Mouse (Mus musculus) erythroblast, adult 5-6 weeks (primary cell): ENCODE results near the gene Dennd4a. TPM values are rescaled to one million over a fixed set of nuclear protein-coding genes. Genes with fewer than 3 reads are reported as not detected.
"Not testable (repeated sequence)": the region's sequence is repeated elsewhere in the genome, so short reads cannot be mapped to it uniquely, and the experiment has no call there.

ENCODE experiments used
- ATAC-seq: replicated peaks from 2 replicates; pipeline ENCODE4 v1.8.0; 2016; ENCODE audit warnings: moderate number of reproducible peaks, mild to moderate bottlenecking, moderate TSS enrichment, inconsistent platforms; ENCODE audit not compliant: poor library complexity, low FRiP score, severe bottlenecking
- total RNA-seq, 2 experiments: library from RNA; stranded (forward) in 1 of 2; stranded (reverse) in 1 of 2; fragments of 150-400 nt in 1 of 2; fragments of 200-764, 138-1000 nt in 1 of 2; gene quantifications; 2 replicates each; pipeline versions ENCODE4 v1.2.3 to v1.2.4; 2015 to 2017; ENCODE audit warnings: low replicate concordance in 2 of 2

Gene Dennd4a
- total RNA-seq, 2 experiments from 2014 or later, result 2,183 to 2,483 TPM

GRCm38 (mm10) chr9:64807061-64807808 lies 3.9 kb upstream of the Dennd4a start:
- no peak for ATAC-seq

DNA sequence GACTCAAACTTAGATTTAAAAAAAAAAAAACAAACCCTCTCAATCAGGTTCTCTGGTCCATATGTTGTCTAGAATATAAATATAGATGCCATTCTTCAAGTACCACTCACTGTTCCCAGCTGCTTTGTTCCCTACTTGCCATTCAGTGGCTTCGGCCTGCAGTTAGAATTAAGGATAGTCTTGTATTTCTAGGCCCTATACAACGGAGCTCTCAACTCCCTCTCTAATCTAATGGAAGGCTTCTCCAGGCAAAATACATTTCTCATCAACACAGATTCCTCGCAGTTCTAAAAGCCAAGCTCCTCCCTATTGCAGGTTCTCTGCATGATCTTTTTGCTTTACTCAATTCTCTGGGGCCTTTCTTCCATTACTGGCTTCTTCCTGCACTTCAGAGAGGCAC lies 1.3 kb upstream of the Dennd4a start:
- ATAC-seq, result no peak

GRCm38 (mm10) chr9:64811538-64812474 lies 666 bp downstream of the Dennd4a start:
- ATAC-seq, result peak; percentile 13

GRCm38 (mm10) chr9:64812475-64812860 lies 1.3 kb downstream of the Dennd4a start:
- ATAC-seq, result no peak

DNA sequence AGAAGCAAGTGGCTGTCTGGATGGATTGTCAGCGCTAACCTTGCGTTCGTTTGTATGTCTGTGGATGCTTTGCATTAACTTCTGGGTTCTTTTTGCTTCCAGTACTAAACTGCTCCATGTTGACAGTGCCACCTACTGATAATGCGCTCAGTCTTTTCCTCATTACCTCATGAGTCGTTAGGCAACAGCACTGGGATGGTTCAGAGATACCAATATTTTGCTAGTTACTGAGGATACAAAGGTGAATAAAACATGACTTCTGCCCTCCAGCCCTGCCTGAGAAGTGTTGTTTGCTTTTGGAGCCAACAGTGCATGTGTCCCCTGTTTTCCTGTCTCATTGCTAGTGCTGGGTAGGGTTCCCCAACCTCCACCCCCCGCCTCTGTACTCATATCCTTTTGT lies 3.1 kb downstream of the Dennd4a start:
- no peak for ATAC-seq

- ATAC-seq, result not testable (repeated sequence)
These were observed 8.5 kb downstream of the Dennd4a start for GRCm38 (mm10) chr9:64819686-64820085.

DNA sequence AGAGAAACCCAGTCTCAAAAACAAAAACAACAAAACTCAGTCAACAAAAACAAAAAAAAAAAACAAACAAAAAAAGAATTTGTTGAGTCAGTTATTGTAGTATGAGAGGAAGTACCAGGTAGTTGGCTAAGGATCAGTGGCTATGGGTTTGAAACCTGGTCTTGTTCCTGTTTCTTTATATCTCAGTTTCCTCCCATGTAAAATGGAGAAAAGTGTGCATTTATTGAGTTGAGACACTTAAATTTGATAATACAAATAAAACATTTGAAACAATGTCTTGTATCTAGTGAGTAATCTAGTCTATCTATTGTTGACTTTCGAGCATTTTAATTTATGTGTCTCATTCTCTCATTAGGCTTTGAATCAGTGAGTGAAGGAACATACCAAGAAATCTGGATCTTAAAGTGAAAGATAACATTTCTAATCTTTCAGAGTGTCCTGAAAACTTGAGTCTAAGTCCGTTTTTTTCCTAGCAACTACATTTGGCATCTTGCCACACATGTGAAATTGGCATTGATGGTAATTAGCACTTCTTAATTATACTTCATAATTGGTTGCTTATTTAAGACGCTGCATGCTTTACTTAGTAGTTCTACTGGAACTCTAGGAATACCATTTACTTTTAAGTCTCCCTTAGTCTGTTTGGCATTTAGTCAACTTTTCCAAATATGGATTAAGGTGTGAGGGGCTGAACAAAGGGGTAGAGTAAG lies 9.1 kb downstream of the Dennd4a start:
- ATAC-seq, result no peak

- ATAC-seq, result 0 out of 2 replicates have a peak, but pooled peaks have one; percentile 36
These were observed 11.1 kb downstream of the Dennd4a start for GRCm38 (mm10) chr9:64822235-64822634.

GRCm38 (mm10) chr9:64824389-64825008 lies 13.4 kb downstream of the Dennd4a start:
- no peak for ATAC-seq

DNA sequence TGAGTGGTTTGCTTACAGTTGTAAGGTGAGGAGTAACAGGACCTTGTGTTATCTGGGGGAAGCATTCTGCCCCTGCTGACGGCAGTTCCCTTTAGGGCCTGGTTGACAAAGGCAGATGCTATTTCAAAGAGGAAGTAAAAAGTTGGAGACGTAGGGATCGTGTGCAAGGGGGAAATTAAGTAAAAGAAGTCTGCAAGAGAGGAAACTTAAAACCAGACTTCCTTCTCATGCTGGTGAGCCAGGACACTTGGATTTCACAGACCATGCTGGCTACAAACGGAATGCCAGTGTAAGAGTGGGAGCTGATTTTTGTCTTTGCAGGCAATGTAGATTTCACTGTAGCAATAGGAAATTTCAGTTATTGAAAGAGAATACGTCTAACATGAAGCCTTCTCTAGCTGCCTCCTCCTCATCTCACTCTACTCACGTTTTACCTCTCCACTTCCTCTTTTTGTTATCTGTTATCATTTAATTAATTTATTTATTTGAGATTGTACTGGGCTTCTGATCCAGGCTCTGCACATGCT lies 19.0 kb downstream of the Dennd4a start:
- no peak for ATAC-seq

DNA sequence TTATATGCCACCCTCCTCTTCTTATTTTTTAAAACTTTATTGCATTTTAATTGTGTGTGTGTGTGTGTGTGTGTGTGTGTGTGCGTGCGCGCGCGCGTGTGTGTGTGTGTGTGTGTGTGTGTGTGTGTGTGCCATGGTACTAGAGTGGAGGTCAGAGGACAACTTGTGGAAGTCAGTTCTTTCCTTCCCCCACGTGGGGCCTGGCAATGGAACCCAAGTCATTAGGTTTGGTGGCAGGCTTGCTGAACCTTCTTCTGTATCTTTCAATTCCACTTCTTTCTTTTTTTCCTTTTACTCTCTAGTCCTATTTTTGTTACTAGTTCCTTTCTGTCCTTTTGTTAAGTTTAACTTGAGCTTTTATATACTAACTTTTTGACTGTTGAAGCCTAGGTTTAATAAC lies 19.5 kb downstream of the Dennd4a start:
- ATAC-seq, result no peak

DNA sequence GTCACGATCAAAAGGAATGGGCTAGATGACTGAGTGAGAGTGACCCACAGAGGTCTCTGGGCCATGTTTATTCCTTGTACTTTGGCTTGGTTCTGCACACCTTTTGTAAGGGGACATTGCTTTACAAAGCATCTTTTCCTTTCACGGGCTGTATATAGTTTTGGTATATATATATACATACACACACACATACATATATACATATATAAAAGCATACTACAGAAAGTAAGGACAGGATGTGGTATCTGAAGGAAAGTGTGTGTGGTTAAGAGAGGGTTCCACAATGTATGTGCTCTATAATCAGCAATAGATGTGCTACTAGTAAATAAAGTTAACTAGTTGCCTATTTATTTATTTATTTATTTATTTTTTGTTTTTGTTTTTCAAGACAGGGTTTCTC lies 20.6 kb downstream of the Dennd4a start:
- ATAC-seq, result no peak

- peak; percentile 66 for ATAC-seq
These were observed 23.3 kb downstream of the Dennd4a start for GRCm38 (mm10) chr9:64834418-64834817.

DNA sequence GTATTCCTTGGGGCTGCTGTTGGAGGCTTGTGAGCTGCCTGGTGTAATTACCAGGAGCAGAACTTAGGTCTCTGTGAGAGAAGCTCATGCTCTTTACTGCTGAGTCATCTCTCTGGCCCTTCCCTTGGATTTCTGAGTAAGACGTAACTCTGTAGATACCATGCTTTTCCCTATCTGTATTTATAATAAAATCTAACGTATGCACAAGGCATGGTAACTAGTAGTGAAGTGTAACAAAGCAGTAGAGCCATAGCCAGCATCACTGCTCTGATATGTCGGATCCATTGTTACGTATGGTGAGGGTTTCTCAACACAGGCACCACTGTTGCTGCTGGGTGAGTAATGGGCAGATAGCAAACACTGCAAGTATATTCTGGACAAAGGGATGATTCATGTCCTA lies 34.2 kb downstream of the Dennd4a start:
- peak; percentile 70 for ATAC-seq

DNA sequence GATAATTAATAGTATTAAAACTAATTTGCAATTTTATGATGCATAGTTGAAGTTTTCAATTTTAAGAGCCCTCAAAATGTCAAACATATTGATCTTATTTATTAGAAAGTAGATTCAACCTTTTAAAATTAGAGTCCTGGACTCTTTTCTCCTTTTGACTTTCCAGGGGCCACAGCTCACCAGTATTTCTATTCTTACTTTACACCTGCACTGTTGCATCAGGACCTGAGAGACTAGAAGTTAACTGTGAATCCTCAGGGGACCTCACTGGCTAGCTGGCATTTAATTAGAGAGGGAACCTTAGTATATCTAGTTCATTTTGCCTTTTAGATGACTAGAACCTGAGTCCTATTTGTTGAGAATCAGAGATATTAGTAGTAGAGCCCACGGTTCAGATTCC lies 38.4 kb downstream of the Dennd4a start:
- no peak for ATAC-seq

- no peak for ATAC-seq
These were observed 48.9 kb downstream of the Dennd4a start for GRCm38 (mm10) chr9:64860083-64860482.

DNA sequence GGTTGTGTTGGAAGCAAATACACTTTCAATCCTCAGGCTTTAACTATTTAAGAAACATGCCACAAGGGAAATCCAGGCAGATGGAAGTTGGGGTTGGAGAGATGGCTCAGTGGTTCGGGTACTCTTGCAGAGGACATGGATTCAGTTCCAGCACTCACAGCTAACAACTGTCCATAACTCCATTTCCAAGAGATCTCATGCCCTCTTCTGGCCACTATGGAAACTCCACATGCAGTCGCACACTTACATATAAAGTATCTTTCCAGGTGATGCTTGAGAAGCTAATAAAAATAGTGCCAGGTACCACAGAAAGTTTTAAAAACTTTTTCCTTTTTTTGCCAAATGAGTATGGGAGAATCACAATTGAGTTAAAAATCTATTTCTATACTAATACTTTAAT lies 51.5 kb downstream of the Dennd4a start:
- peak; percentile 61 for ATAC-seq

GRCm38 (mm10) chr9:64886008-64886407 lies 74.9 kb downstream of the Dennd4a start:
- 0 out of 2 replicates have a peak, but pooled peaks have one; percentile 15 for ATAC-seq

DNA sequence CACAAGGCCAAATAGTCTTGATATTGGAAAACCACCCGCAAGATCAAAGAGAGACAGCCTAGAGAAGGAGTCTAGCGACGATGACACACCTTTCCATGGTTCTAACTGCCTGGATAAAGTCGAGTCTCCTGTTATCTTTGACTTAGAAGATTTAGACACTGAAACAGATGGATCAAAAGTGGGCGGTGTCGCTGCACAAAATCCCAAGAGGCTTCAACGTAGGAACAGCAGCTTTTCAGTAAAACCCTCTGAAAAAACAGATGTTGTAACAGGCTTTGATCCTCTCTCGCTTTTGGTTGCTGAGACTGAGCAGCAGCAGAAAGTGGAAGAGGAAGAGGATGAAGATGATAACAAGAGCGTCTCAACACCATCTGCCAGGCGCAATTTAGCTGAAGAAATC lies 85.5 kb downstream of the Dennd4a start:
- ATAC-seq, result 0 out of 2 replicates have a peak, but pooled peaks have one; percentile 2

DNA sequence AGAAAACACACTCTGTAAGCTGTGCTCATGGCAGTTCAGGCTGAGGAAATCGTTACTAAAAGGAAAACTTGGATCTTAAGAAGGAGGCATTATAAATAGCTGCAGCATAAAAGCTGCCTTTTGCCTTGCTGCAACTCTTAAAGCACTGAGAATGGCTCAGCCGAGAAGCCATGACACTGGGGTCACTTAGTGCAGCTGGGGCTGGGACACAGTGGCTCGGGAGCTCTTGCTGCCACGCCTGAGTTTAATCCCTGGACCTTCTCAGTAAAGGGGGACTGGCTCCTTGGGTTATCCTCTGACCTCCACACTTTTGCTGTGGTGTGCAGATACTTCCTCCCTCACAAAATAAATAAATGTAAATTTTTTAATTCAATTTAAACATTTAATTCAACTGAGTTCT lies 91.7 kb downstream of the Dennd4a start:
- no peak for ATAC-seq
